Mouse (Mus musculus) heart, adult 18-20 months (tissue): ENCODE measurements around the gene 4930430F08Rik. TPM values are rescaled to one million over a fixed set of nuclear protein-coding genes. Genes with fewer than 3 reads are reported as not detected.
"Not testable (repeated sequence)": the region's sequence is repeated elsewhere in the genome, so short reads cannot be mapped to it uniquely, and the experiment has no call there.

Experiments
- DNase-seq, 2 experiments: peaks; one replicate each; pipeline ENCODE4 v3.0.0; 2021 to 2022; ENCODE audit warnings: mixed read lengths in 1 of 2
- long read RNA-seq, 2 experiments: library from polyadenylated mRNA; stranded (forward); transcript quantifications; one replicate each; pipeline ENCODE4 v2.0.0; 2021
- total RNA-seq, 2 experiments: library from RNA; stranded (reverse); gene quantifications; 2 replicates each; pipeline ENCODE4 v1.2.3; 2021

Gene 4930430F08Rik
- total RNA-seq: 1 to 10 TPM; 7.0 to 7.1 TPM
- long read RNA-seq, experiment 1, transcript 4930430F08Rik-201 (7 exons, 2,564 nt): major isoform, 7 of 9 reads
- long read RNA-seq, experiment 1, partial matches to known transcripts: 0 of 9 reads
- long read RNA-seq, experiment 1, other reads (novel, unspliced or antisense): 2 of 9 reads
- long read RNA-seq, experiment 2, partial matches to known transcripts: 0 of 4 reads
- long read RNA-seq, experiment 2, other reads (novel, unspliced or antisense): 0 of 4 reads

- DNase-seq: no peak
Observed at GRCm38 (mm10) chr10:100590323-100590722, at the start of gene 4930430F08Rik, which contains the start of gene 1700017N19Rik. Gene 4930430F08Rik, minus strand, starts transcription at chr10:100590423. Gene 1700017N19Rik, plus strand, starts transcription at chr10:100590484.

- DNase-seq: peak; percentile 5 to 54
Observed at GRCm38 (mm10) chr10:100629762-100630438, 39.7 kb upstream of the 4930430F08Rik start.

GRCm38 (mm10) chr10:100622494-100622893, 32.3 kb upstream of the 4930430F08Rik start:
- no peak for DNase-seq

GRCm38 (mm10) chr10:100620040-100620439, 29.8 kb upstream of the 4930430F08Rik start:
- DNase-seq: no peak

- no peak for DNase-seq
Observed at GRCm38 (mm10) chr10:100619474-100619873, 29.3 kb upstream of the 4930430F08Rik start.

- no peak for DNase-seq
Observed at GRCm38 (mm10) chr10:100617233-100617903, 27.1 kb upstream of the 4930430F08Rik start.

- DNase-seq: no peak
Observed at GRCm38 (mm10) chr10:100604254-100604653, 14.0 kb upstream of the 4930430F08Rik start.

- DNase-seq: no peak
Observed at GRCm38 (mm10) chr10:100603511-100603910, 13.3 kb upstream of the 4930430F08Rik start.

- no peak for DNase-seq
Observed at GRCm38 (mm10) chr10:100598339-100598738, 8.1 kb upstream of the 4930430F08Rik start.

GRCm38 (mm10) chr10:100588932-100589388, 1.3 kb downstream of the 4930430F08Rik start:
- DNase-seq: peak; percentile 90 to 95

- no peak for DNase-seq
Observed at GRCm38 (mm10) chr10:100588524-100588923, 1.7 kb downstream of the 4930430F08Rik start.

GRCm38 (mm10) chr10:100584178-100584577, 6.0 kb downstream of the 4930430F08Rik start:
- no peak for DNase-seq

GRCm38 (mm10) chr10:100575294-100575693, 14.9 kb downstream of the 4930430F08Rik start:
- no peak for DNase-seq

GRCm38 (mm10) chr10:100574505-100575149, 15.6 kb downstream of the 4930430F08Rik start:
- no peak for DNase-seq

- DNase-seq: no peak
Observed at GRCm38 (mm10) chr10:100571707-100572106, 18.5 kb downstream of the 4930430F08Rik start.

- no peak for DNase-seq
Observed at GRCm38 (mm10) chr10:100564112-100564511, 26.1 kb downstream of the 4930430F08Rik start.

GRCm38 (mm10) chr10:100560194-100560883, 29.9 kb downstream of the 4930430F08Rik start:
- not testable (repeated sequence) for DNase-seq

- DNase-seq: no peak
Observed at GRCm38 (mm10) chr10:100556566-100557175, 33.6 kb downstream of the 4930430F08Rik start.

GRCm38 (mm10) chr10:100524499-100525390, 65.5 kb downstream of the 4930430F08Rik start:
- no peak for DNase-seq

- no peak for DNase-seq
Observed at GRCm38 (mm10) chr10:100522330-100522729, 67.9 kb downstream of the 4930430F08Rik start.
